Mouse (Mus musculus): ENCODE results near the gene Nppa. TPM values are rescaled to one million over a fixed set of nuclear protein-coding genes. Genes with fewer than 3 reads are reported as not detected.

Gene Nppa
- polyA plus RNA-seq, 1 experiment from 2014 or later: 0.18 TPM

GRCm38 (mm10) chr4:147976237-147976636 lies 24.3 kb upstream of the Nppa start:
- H3K4me1 ChIP-seq (ENCODE audit: control insufficient read depth, insufficient read depth, low read length): no peaks in the 10 kb centered on the region
- H3K4me3 ChIP-seq (replicated peaks; ENCODE audit: low read length): no peak overlapping the region
- H3K27ac ChIP-seq (ENCODE audit: low read length): no peak overlapping the region
- no peak overlapping the region for H3K9ac ChIP-seq (ENCODE audit: low read length)
- H3K36me3 ChIP-seq (ENCODE audit: control insufficient read depth, insufficient read depth, low read length): no peaks in the 10 kb centered on the region
- H3K9me3 ChIP-seq (replicated peaks; ENCODE audit: control insufficient read depth, low read length): no peaks in the 10 kb centered on the region
- ATAC-seq (ENCODE audit: insufficient read depth, low FRiP score): no peak
- H3K4me2 ChIP-seq (ENCODE audit: low read depth, low read length): no peak overlapping the region
- WGBS: 65% methylated on average over 3 of the region's 3 CpGs
- H3K27me3 ChIP-seq (ENCODE audit: control insufficient read depth, insufficient read depth, low read length): no peaks in the 10 kb centered on the region

GRCm38 (mm10) chr4:147977726-147978125 lies 22.8 kb upstream of the Nppa start:
- no peak overlapping the region for H3K27ac ChIP-seq (ENCODE audit: low read length)
- ATAC-seq (ENCODE audit: insufficient read depth, low FRiP score): no peak
- 77% methylated on average over 4 of the region's 4 CpGs for WGBS
- H3K36me3 ChIP-seq (ENCODE audit: control insufficient read depth, insufficient read depth, low read length): no peaks in the 10 kb centered on the region
- H3K27me3 ChIP-seq (ENCODE audit: control insufficient read depth, insufficient read depth, low read length): no peaks in the 10 kb centered on the region
- H3K4me1 ChIP-seq (ENCODE audit: control insufficient read depth, insufficient read depth, low read length): no peaks in the 10 kb centered on the region
- H3K4me3 ChIP-seq (replicated peaks; ENCODE audit: low read length): no peak overlapping the region
- no peak overlapping the region for H3K4me2 ChIP-seq (ENCODE audit: low read depth, low read length)
- H3K9me3 ChIP-seq (replicated peaks; ENCODE audit: control insufficient read depth, low read length): no peaks in the 10 kb centered on the region
- H3K9ac ChIP-seq (ENCODE audit: low read length): no peak overlapping the region

GRCm38 (mm10) chr4:147978391-147978790 lies 22.1 kb upstream of the Nppa start:
- no peak overlapping the region for H3K27ac ChIP-seq (ENCODE audit: low read length)
- H3K4me2 ChIP-seq (ENCODE audit: low read depth, low read length): no peak overlapping the region
- no peak overlapping the region for H3K9ac ChIP-seq (ENCODE audit: low read length)
- H3K4me3 ChIP-seq (replicated peaks; ENCODE audit: low read length): no peak overlapping the region
- H3K4me1 ChIP-seq (ENCODE audit: control insufficient read depth, insufficient read depth, low read length): no peaks in the 10 kb centered on the region
- WGBS: 90% methylated on average over 6 of the region's 6 CpGs
- no peaks in the 10 kb centered on the region for H3K9me3 ChIP-seq (replicated peaks; ENCODE audit: control insufficient read depth, low read length)
- H3K36me3 ChIP-seq (ENCODE audit: control insufficient read depth, insufficient read depth, low read length): no peaks in the 10 kb centered on the region
- H3K27me3 ChIP-seq (ENCODE audit: control insufficient read depth, insufficient read depth, low read length): no peaks in the 10 kb centered on the region
- no peak for ATAC-seq (ENCODE audit: insufficient read depth, low FRiP score)

GRCm38 (mm10) chr4:147979441-147979860 lies 21.1 kb upstream of the Nppa start:
- no peak overlapping the region for H3K4me3 ChIP-seq (replicated peaks; ENCODE audit: low read length)
- no peaks in the 10 kb centered on the region for H3K9me3 ChIP-seq (replicated peaks; ENCODE audit: control insufficient read depth, low read length)
- 78% methylated on average over 7 of the region's 7 CpGs for WGBS
- no peaks in the 10 kb centered on the region for H3K36me3 ChIP-seq (ENCODE audit: control insufficient read depth, insufficient read depth, low read length)
- no peaks in the 10 kb centered on the region for H3K4me1 ChIP-seq (ENCODE audit: control insufficient read depth, insufficient read depth, low read length)
- H3K4me2 ChIP-seq (ENCODE audit: low read depth, low read length): no peak overlapping the region
- ATAC-seq (ENCODE audit: insufficient read depth, low FRiP score): no peak
- H3K27me3 ChIP-seq (ENCODE audit: control insufficient read depth, insufficient read depth, low read length): no peaks in the 10 kb centered on the region
- no peak overlapping the region for H3K27ac ChIP-seq (ENCODE audit: low read length)
- H3K9ac ChIP-seq (ENCODE audit: low read length): no peak overlapping the region

- Histone ChIP-seq H3K27me3 (ENCODE audit: control insufficient read depth, insufficient read depth, low read length) (no peaks in the 10 kb centered on the region), H3K9me3 (replicated peaks; ENCODE audit: control insufficient read depth, low read length) (no peaks in the 10 kb centered on the region), H3K4me3 (replicated peaks; ENCODE audit: low read length) (no peak within 1 kb of the TSS), H3K4me2 (ENCODE audit: low read depth, low read length) (0 out of 2 replicates have a peak within 1 kb of the TSS, but pooled peaks have one; percentile 21), H3K36me3 (ENCODE audit: control insufficient read depth, insufficient read depth, low read length) (no peaks in the 10 kb centered on the region), H3K9ac (ENCODE audit: low read length) (no peak within 1 kb of the TSS), H3K4me1 (ENCODE audit: control insufficient read depth, insufficient read depth, low read length) (0 out of 2 replicates have a peak, but pooled peaks cover 3% of the 10 kb centered on the region), H3K27ac (ENCODE audit: low read length) (no peak within 1 kb of the TSS)
- ATAC-seq (ENCODE audit: insufficient read depth, low FRiP score): peak; percentile 29; the same call in 1 of the 2 replicates
- 26% methylated on average over 20 of the region's 20 CpGs for WGBS
These were observed 15.1 kb upstream of the Nppa start, which contains the start of gene Nppb for GRCm38 (mm10) chr4:147985205-147986132. Nppb (plus strand) TSS chr4:147985788.

GRCm38 (mm10) chr4:147993571-147994095 lies 6.9 kb upstream of the Nppa start:
- WGBS: 55% methylated on average over 7 of the region's 7 CpGs
- no peak overlapping the region for H3K4me3 ChIP-seq (replicated peaks; ENCODE audit: low read length)
- H3K27ac ChIP-seq (ENCODE audit: low read length): no peak overlapping the region
- no peaks in the 10 kb centered on the region for H3K36me3 ChIP-seq (ENCODE audit: control insufficient read depth, insufficient read depth, low read length)
- H3K27me3 ChIP-seq (ENCODE audit: control insufficient read depth, insufficient read depth, low read length): no peaks in the 10 kb centered on the region
- no peak for ATAC-seq (ENCODE audit: insufficient read depth, low FRiP score)
- H3K4me1 ChIP-seq (ENCODE audit: control insufficient read depth, insufficient read depth, low read length): no peaks in the 10 kb centered on the region
- H3K9me3 ChIP-seq (replicated peaks; ENCODE audit: control insufficient read depth, low read length): no peaks in the 10 kb centered on the region
- no peak overlapping the region for H3K4me2 ChIP-seq (ENCODE audit: low read depth, low read length)
- H3K9ac ChIP-seq (ENCODE audit: low read length): no peak overlapping the region

- no peaks in the 10 kb centered on the region for H3K36me3 ChIP-seq (ENCODE audit: control insufficient read depth, insufficient read depth, low read length)
- no peak for ATAC-seq (ENCODE audit: insufficient read depth, low FRiP score)
- 69% methylated on average over 3 of the region's 3 CpGs for WGBS
These were observed 5.2 kb upstream of the Nppa start for GRCm38 (mm10) chr4:147995311-147995710.

GRCm38 (mm10) chr4:148001013-148001789 lies 679 bp downstream of the Nppa start:
- WGBS: 79% methylated on average over 17 of the region's 17 CpGs

More at GRCm38 (mm10) chr4:147995311-147995710, 5.2 kb upstream of the Nppa start:
- no peak overlapping the region for H3K27ac ChIP-seq (ENCODE audit: low read length)
- H3K4me1 ChIP-seq (ENCODE audit: control insufficient read depth, insufficient read depth, low read length): no peaks in the 10 kb centered on the region
- no peaks in the 10 kb centered on the region for H3K9me3 ChIP-seq (replicated peaks; ENCODE audit: control insufficient read depth, low read length)
- H3K4me3 ChIP-seq (replicated peaks; ENCODE audit: low read length): no peak overlapping the region
- H3K27me3 ChIP-seq (ENCODE audit: control insufficient read depth, insufficient read depth, low read length): no peaks in the 10 kb centered on the region
- no peak overlapping the region for H3K4me2 ChIP-seq (ENCODE audit: low read depth, low read length)
- no peak overlapping the region for H3K9ac ChIP-seq (ENCODE audit: low read length)

More at GRCm38 (mm10) chr4:148001013-148001789, 679 bp downstream of the Nppa start:
- Histone ChIP-seq H3K4me3 (replicated peaks; ENCODE audit: low read length) (no peak overlapping the region), H3K9me3 (replicated peaks; ENCODE audit: control insufficient read depth, low read length) (no peaks in the 10 kb centered on the region), H3K4me1 (ENCODE audit: control insufficient read depth, insufficient read depth, low read length) (no peaks in the 10 kb centered on the region), H3K36me3 (ENCODE audit: control insufficient read depth, insufficient read depth, low read length) (peaks cover 3% of the 10 kb centered on the region; the same call in 1 of the 2 replicates), H3K27ac (ENCODE audit: low read length) (no peak overlapping the region), H3K27me3 (ENCODE audit: control insufficient read depth, insufficient read depth, low read length) (no peaks in the 10 kb centered on the region), H3K9ac (ENCODE audit: low read length) (no peak overlapping the region), H3K4me2 (ENCODE audit: low read depth, low read length) (no peak overlapping the region)
- ATAC-seq (ENCODE audit: insufficient read depth, low FRiP score): no peak
